Mouse (Mus musculus) cerebellum, adult 2 months (tissue): Measurements from ENCODE around the gene Mrpl14. TPM values are rescaled to one million over a fixed set of nuclear protein-coding genes. Genes with fewer than 3 reads are reported as not detected.

Experiments used
- DNase-seq, 2 experiments: peaks; one replicate each; pipeline ENCODE4 v3.0.0; 2021
- H3K27ac ChIP-seq: fragments of 200-500 bp; 2 replicates; pipeline ENCODE4 v1.5.1; 2012; ENCODE audit warnings: low read length, control low read depth, inconsistent platforms; ENCODE audit not compliant: insufficient read depth
- H3K27me3 ChIP-seq: fragments of 200-500 bp; 2 replicates; pipeline ENCODE4 v1.6.1; 2012; ENCODE audit warnings: inconsistent platforms, mild to moderate bottlenecking, low read length, moderate library complexity; ENCODE audit not compliant: control insufficient read depth, insufficient read depth
- H3K4me1 ChIP-seq: fragments of 200-500 bp; 2 replicates; pipeline ENCODE4 v1.6.1; 2011; ENCODE audit warnings: low read length; ENCODE audit not compliant: control insufficient read depth, insufficient read depth
- H3K4me3 ChIP-seq: fragments of 200-500 bp; replicated peaks from 2 replicates; pipeline ENCODE3; 2011; ENCODE audit warnings: mild to moderate bottlenecking, low read depth, low read length, control low read depth; ENCODE audit not compliant: insufficient read depth
- CTCF ChIP-seq: fragments of 200-500 bp; IDR thresholded peaks from 2 replicates; pipeline ENCODE4 v1.5.1; 2011; ENCODE audit warnings: low read depth, mild to moderate bottlenecking, control low read depth, low read length, moderate library complexity, borderline replicate concordance; ENCODE audit not compliant: insufficient read depth
- POLR2A ChIP-seq: fragments of 200-500 bp; IDR thresholded peaks from 2 replicates; pipeline ENCODE4 v1.6.1; 2011; ENCODE audit warnings: low read length, control low read depth, borderline replicate concordance; ENCODE audit not compliant: insufficient read depth
- WGBS: fragments of 180-500 bp; shearing (Covaris S2); methylation state at CpG from one replicate; pipeline ENCODE4 v1.1.7; 2018; 5-methylcytosine and 5-hydroxymethylcytosine counted together
- polyA plus RNA-seq: library from polyadenylated mRNA; depleted of rRNA; stranded (reverse); fragments of >200 nt; gene quantifications from 2 replicates; pipeline ENCODE4 v1.2.3, GENCODE M21; 2012

The Mrpl14 gene
- polyA plus RNA-seq, 1 experiment = 78.4 TPM

- Histone ChIP-seq H3K27ac (no peak overlapping the region), H3K4me3 (no peak overlapping the region), H3K27me3 (no peaks in the 10 kb centered on the region), H3K4me1 (peaks cover 16% of the 10 kb centered on the region)
- peak; percentile 83 to 92 for DNase-seq
- WGBS = 23% methylated on average over 9 of the region's 9 CpGs
- no peak for TF ChIP-seq POLR2A
- TF ChIP-seq CTCF = peak; percentile 96
Observed at GRCm38 (mm10) chr17:45731172-45731864, 45.2 kb downstream of the Mrpl14 start.

GRCm38 (mm10) chr17:45733038-45733734 is 47.1 kb downstream of the Mrpl14 start:
- no peak for TF ChIP-seq CTCF
- Histone ChIP-seq H3K27ac (no peak overlapping the region), H3K4me1 (peaks cover 16% of the 10 kb centered on the region), H3K27me3 (no peaks in the 10 kb centered on the region), H3K4me3 (no peak overlapping the region)
- DNase-seq = peak in 1 of 2 experiments; percentile 48
- 27% methylated on average over 19 of the region's 19 CpGs for WGBS

- Histone ChIP-seq H3K27ac (peak within 1 kb of the TSS; percentile 32; the same call in 1 of the 2 replicates), H3K27me3 (no peaks in the 10 kb centered on the region), H3K4me1 (peaks cover 16% of the 10 kb centered on the region), H3K4me3 (peak within 1 kb of the TSS; percentile 14)
- WGBS = 3% methylated on average over 41 of the region's 41 CpGs
- no peak for TF ChIP-seq POLR2A
- TF ChIP-seq CTCF = no peak
- DNase-seq = peak; percentile 78 to 81
Observed at GRCm38 (mm10) chr17:45733735-45734301, 47.7 kb downstream of the Mrpl14 start, which contains the start of gene 1600014C23Rik. TSS of gene 1600014C23Rik (minus strand) at chr17:45733844.

- Histone ChIP-seq H3K4me3 (no peak overlapping the region), H3K27ac (peak overlapping the region; percentile 32; the same call in 1 of the 2 replicates), H3K27me3 (no peaks in the 10 kb centered on the region), H3K4me1 (peaks cover 16% of the 10 kb centered on the region)
- DNase-seq = no peak
- no peak for TF ChIP-seq CTCF
- 66% methylated on average over 3 of the region's 3 CpGs for WGBS
Observed at GRCm38 (mm10) chr17:45734333-45734732, 48.2 kb downstream of the Mrpl14 start.

- Histone ChIP-seq H3K27me3 (no peaks in the 10 kb centered on the region), H3K4me1 (peaks cover 16% of the 10 kb centered on the region), H3K27ac (no peak overlapping the region), H3K4me3 (no peak overlapping the region)
- WGBS = 88% methylated on average over 4 of the region's 4 CpGs
- peak; percentile 27 to 36 for DNase-seq
- no peak for TF ChIP-seq POLR2A
- no peak for TF ChIP-seq CTCF
Observed at GRCm38 (mm10) chr17:45734881-45735280, 48.8 kb downstream of the Mrpl14 start.

GRCm38 (mm10) chr17:45735382-45736310 is 49.5 kb downstream of the Mrpl14 start:
- 12% methylated on average over 10 of the region's 10 CpGs for WGBS
- Histone ChIP-seq H3K4me3 (peak overlapping the region; percentile 60), H3K4me1 (peaks cover 16% of the 10 kb centered on the region), H3K27me3 (no peaks in the 10 kb centered on the region), H3K27ac (peak overlapping the region; percentile 80)
- TF ChIP-seq POLR2A (no peak), CTCF (peak; percentile 92)
- peak; percentile 86 to 91 for DNase-seq

- Histone ChIP-seq H3K27ac (peak overlapping the region; percentile 80), H3K4me3 (peak overlapping the region; percentile 71), H3K27me3 (no peaks in the 10 kb centered on the region), H3K4me1 (peaks cover 16% of the 10 kb centered on the region)
- WGBS = under 1% methylated on average over 62 of the region's 72 CpGs
- TF ChIP-seq POLR2A (peak; percentile 89), CTCF (no peak)
- peak; percentile 91 to 92 for DNase-seq
Observed at GRCm38 (mm10) chr17:45736311-45737077, 50.4 kb downstream of the Mrpl14 start.
